Mouse (Mus musculus) thymus, adult 2 months (tissue): ENCODE measurements around the gene Tmem178b.

Experiments used
- CTCF ChIP-seq: fragments of 200-500 bp; IDR thresholded peaks from 2 replicates; pipeline ENCODE4 v1.5.1; 2012; ENCODE audit warnings: mild to moderate bottlenecking, control low read depth, low read length, moderate library complexity, borderline replicate concordance; ENCODE audit not compliant: control insufficient read depth, poor library complexity, insufficient read depth; ENCODE audit errors: extremely low read depth
- POLR2A ChIP-seq: fragments of 200-500 bp; IDR thresholded peaks from 2 replicates; pipeline ENCODE4 v1.6.1; 2012; ENCODE audit warnings: mild to moderate bottlenecking, low read length, control low read depth, moderate library complexity; ENCODE audit not compliant: control insufficient read depth, poor library complexity, insufficient read depth; ENCODE audit errors: extremely low read depth

- TF ChIP-seq POLR2A (no peak), CTCF (no peak)
These were observed 140.3 kb downstream of the Tmem178b start for GRCm38 (mm10) chr6:40013407-40013806.
